Mouse (Mus musculus): ENCODE results near the gene Slc39a1.

Gene Slc39a1

GRCm38 (mm10) chr3:90247960-90248745 is at the start of gene Slc39a1:
Gene Slc39a1 (plus strand): TSS chr3:90248172.
- DNase-seq (ENCODE audit: low spot score in 2 of 2): peak; percentile 73 to 90

GRCm38 (mm10) chr3:90202884-90203283 is 45.1 kb upstream of the Slc39a1 start:
- no peak for DNase-seq (ENCODE audit: low spot score in 2 of 2)

GRCm38 (mm10) chr3:90203619-90204018 is 44.4 kb upstream of the Slc39a1 start:
- no peak for DNase-seq (ENCODE audit: low spot score in 2 of 2)

- no peak for DNase-seq (ENCODE audit: low spot score in 2 of 2)
Observed at GRCm38 (mm10) chr3:90204582-90204981, 43.4 kb upstream of the Slc39a1 start.

- no peak for DNase-seq (ENCODE audit: low spot score in 2 of 2)
Observed at GRCm38 (mm10) chr3:90208662-90209061, 39.3 kb upstream of the Slc39a1 start.

- DNase-seq (ENCODE audit: low spot score in 2 of 2): no peak
Observed at GRCm38 (mm10) chr3:90209908-90210566, 37.9 kb upstream of the Slc39a1 start.

- DNase-seq (ENCODE audit: low spot score in 2 of 2): no peak
Observed at GRCm38 (mm10) chr3:90211475-90212398, 36.2 kb upstream of the Slc39a1 start.

GRCm38 (mm10) chr3:90212723-90213122 is 35.2 kb upstream of the Slc39a1 start:
- DNase-seq (ENCODE audit: low spot score in 2 of 2): no peak

GRCm38 (mm10) chr3:90213377-90213866 is 34.5 kb upstream of the Slc39a1 start, which contains the start of the genes Rps27 and Rab13:
Gene Rps27 (minus strand): TSS chr3:90213651.
Gene Rab13 (plus strand): TSS chr3:90213695.
- peak; percentile 86 to 88 for DNase-seq (ENCODE audit: low spot score in 2 of 2)

- DNase-seq (ENCODE audit: low spot score in 2 of 2): no peak
Observed at GRCm38 (mm10) chr3:90213956-90214684, 33.9 kb upstream of the Slc39a1 start.

GRCm38 (mm10) chr3:90215825-90216380 is 32.1 kb upstream of the Slc39a1 start:
- DNase-seq (ENCODE audit: low spot score in 2 of 2): no peak

- DNase-seq (ENCODE audit: low spot score in 2 of 2): no peak
Observed at GRCm38 (mm10) chr3:90220088-90220487, 27.9 kb upstream of the Slc39a1 start.

GRCm38 (mm10) chr3:90220531-90220951 is 27.4 kb upstream of the Slc39a1 start:
- peak; percentile 73 to 79 for DNase-seq (ENCODE audit: low spot score in 2 of 2)

GRCm38 (mm10) chr3:90221123-90221522 is 26.8 kb upstream of the Slc39a1 start:
- no peak for DNase-seq (ENCODE audit: low spot score in 2 of 2)

GRCm38 (mm10) chr3:90222455-90222854 is 25.5 kb upstream of the Slc39a1 start:
- no peak for DNase-seq (ENCODE audit: low spot score in 2 of 2)

- DNase-seq (ENCODE audit: low spot score in 2 of 2): no peak
Observed at GRCm38 (mm10) chr3:90222941-90223340, 25.0 kb upstream of the Slc39a1 start.

- no peak for DNase-seq (ENCODE audit: low spot score in 2 of 2)
Observed at GRCm38 (mm10) chr3:90224331-90224730, 23.6 kb upstream of the Slc39a1 start.

- no peak for DNase-seq (ENCODE audit: low spot score in 2 of 2)
Observed at GRCm38 (mm10) chr3:90231075-90231474, 16.9 kb upstream of the Slc39a1 start.

GRCm38 (mm10) chr3:90231507-90232333 is 16.3 kb upstream of the Slc39a1 start, which contains the start of gene Jtb:
Gene Jtb (plus strand): TSS chr3:90231597.
- DNase-seq (ENCODE audit: low spot score in 2 of 2): peak; percentile 77 to 93

- no peak for DNase-seq (ENCODE audit: low spot score in 2 of 2)
Observed at GRCm38 (mm10) chr3:90241251-90241650, 6.7 kb upstream of the Slc39a1 start.
